Mouse (Mus musculus) erythroblast, embryonic 14.5 days (primary cell): ENCODE results near the gene Prkn.

Source experiments
- GATA1 ChIP-seq: IDR thresholded peaks from 2 replicates; pipeline ENCODE4 v1.6.1; 2012; ENCODE audit warnings: low read length, inconsistent platforms, mixed read lengths
- TAL1 ChIP-seq: IDR thresholded peaks from 3 replicates; pipeline ENCODE4 v1.6.1; 2012; ENCODE audit warnings: low read length, inconsistent platforms, mixed read lengths

DNA sequence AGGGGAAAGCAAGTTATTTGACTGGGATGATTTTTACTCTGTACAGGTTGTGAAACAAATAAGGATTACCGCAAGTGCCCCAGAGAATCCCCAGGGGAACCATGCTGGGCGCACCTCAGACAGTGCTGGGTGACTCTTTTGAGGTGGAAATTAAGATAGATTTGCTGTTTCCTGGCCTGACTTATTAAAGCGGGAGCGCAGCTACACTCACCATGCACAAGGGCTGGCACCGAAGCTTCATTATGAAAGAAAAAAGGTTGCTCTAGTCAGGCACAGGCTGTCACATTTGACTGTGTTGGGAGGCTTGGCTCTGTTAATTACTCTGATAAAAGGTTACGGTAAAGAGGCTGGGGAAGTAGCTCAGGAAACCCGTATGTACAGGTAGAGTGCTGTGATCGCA, 97.7 kb downstream of the Prkn start:
- TF ChIP-seq TAL1 (no peak), GATA1 (no peak)
